Mouse (Mus musculus) cortical plate, adult 2 months (tissue): ENCODE data around the gene Agrp. TPM values are rescaled to one million over a fixed set of nuclear protein-coding genes. Genes with fewer than 3 reads are reported as not detected.
"Not testable (repeated sequence)": the region's sequence is repeated elsewhere in the genome, so short reads cannot be mapped to it uniquely, and the experiment has no call there.

Experiments used
- H3K27ac ChIP-seq: fragments of 200-500 bp; 2 replicates; pipeline ENCODE4 v1.5.1; 2012; ENCODE audit warnings: low read length, control low read depth, inconsistent platforms; ENCODE audit not compliant: insufficient read depth
- H3K4me1 ChIP-seq: fragments of 200-500 bp; 2 replicates; pipeline ENCODE4 v1.6.1; 2011; ENCODE audit warnings: low read length; ENCODE audit not compliant: control insufficient read depth, insufficient read depth
- H3K4me3 ChIP-seq: fragments of 200-500 bp; 2 replicates; pipeline ENCODE4 v1.5.1; 2011; ENCODE audit warnings: mild to moderate bottlenecking, low read length, control low read depth; ENCODE audit not compliant: insufficient read depth
- CTCF ChIP-seq: fragments of 200-500 bp; IDR thresholded peaks from 2 replicates; pipeline ENCODE4 v1.5.1; 2011; ENCODE audit warnings: mild to moderate bottlenecking, control low read depth, low read length; ENCODE audit not compliant: insufficient read depth; ENCODE audit errors: extremely low read depth
- POLR2A ChIP-seq: fragments of 200-500 bp; IDR thresholded peaks from 2 replicates; pipeline ENCODE4 v1.6.1; 2011; ENCODE audit warnings: mild to moderate bottlenecking, low read length, control low read depth; ENCODE audit not compliant: insufficient read depth; ENCODE audit errors: extremely low read depth
- polyA plus RNA-seq: library from polyadenylated mRNA; depleted of rRNA; stranded (reverse); fragments of >200 nt; gene quantifications from 2 replicates; pipeline ENCODE4 v1.2.3, GENCODE M21; 2012

Gene Agrp
- polyA plus RNA-seq, 1 experiment: 0.17 TPM

DNA sequence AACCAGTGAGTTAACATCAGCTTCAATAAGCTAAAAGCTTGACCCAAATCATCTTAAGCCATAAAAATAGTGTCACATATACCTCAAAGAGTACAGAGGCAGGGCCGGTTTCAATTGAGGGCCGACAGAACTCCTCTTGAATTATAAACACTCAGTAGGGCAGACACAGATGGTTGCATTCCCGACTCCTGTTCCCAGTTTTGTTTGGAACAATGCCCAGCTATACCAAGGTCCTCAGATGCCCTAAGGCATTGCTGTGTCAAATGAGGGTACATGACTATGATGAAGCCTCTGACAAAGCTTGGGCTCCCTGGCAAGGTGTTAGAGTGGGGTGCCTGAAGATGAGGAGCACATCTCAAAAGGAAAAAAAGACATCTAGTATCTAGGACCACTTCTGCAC, 61.7 kb downstream of the Agrp start:
- TF ChIP-seq POLR2A (no peak), CTCF (no peak)
- Histone ChIP-seq H3K27ac (no peak overlapping the region), H3K4me3 (no peak overlapping the region), H3K4me1 (no peaks in the 10 kb centered on the region)

- no peak overlapping the region for H3K27ac ChIP-seq
- H3K4me3 ChIP-seq: no peak overlapping the region
- no peak for TF ChIP-seq CTCF
- no peak for TF ChIP-seq POLR2A
- no peaks in the 10 kb centered on the region for H3K4me1 ChIP-seq
These were observed 62.5 kb downstream of the Agrp start for GRCm38 (mm10) chr8:105574741-105575140.

DNA sequence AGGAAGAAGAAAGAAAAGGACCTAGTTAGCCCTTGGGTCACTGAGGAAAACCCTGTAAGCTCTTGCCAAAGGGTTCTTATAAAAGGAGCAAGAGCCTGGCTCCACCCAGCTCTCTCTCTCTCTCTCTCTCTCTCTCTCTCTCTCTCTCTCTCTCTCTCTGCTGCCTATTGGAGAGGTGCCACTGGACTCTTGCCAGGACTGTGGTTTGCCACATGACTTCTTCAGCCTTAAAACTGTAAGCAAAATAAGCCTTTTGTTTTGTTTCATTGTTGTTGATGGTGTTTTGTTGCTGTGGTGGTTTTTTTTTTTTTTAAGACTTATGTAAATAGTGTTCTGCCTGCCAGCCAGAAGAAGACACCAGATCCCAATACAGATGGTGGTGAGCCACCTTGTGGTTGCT, 63.8 kb downstream of the Agrp start:
- Histone ChIP-seq H3K4me3 (no peak overlapping the region), H3K4me1 (no peaks in the 10 kb centered on the region)

DNA sequence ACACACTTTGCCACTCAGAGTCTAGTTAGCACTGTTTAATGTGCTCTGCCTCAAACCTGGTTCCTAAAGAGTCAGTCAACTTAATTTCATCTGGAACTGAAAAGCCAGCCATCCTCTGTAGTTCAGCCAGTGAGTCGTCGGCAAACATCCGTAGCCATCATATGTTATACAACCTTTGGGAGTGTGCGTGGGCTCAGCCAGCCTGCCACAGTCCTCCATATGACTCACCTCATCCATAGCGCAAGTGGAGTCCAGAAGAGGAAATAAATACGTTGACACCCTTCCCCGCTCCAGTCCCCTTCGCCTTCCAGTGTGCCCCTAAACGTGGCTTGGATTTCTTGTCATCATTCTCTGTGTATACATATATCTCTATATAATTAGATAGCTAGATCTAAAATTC, 65.4 kb downstream of the Agrp start:
- no peak for TF ChIP-seq POLR2A
- no peak for TF ChIP-seq CTCF
- H3K27ac ChIP-seq: no peak overlapping the region
- no peaks in the 10 kb centered on the region for H3K4me1 ChIP-seq
- no peak overlapping the region for H3K4me3 ChIP-seq

More for the DNA sequence above, 63.8 kb downstream of the Agrp start:
- no peak for TF ChIP-seq POLR2A
- TF ChIP-seq CTCF: no peak
- H3K27ac ChIP-seq: no peak overlapping the region

- Histone ChIP-seq H3K4me3 (peak overlapping the region; percentile 77), H3K27ac (no peak overlapping the region), H3K4me1 (peaks cover 7% of the 10 kb centered on the region; the same call in 1 of the 2 replicates)
- TF ChIP-seq POLR2A (no peak), CTCF (no peak)
These were observed 70.2 kb downstream of the Agrp start for GRCm38 (mm10) chr8:105566703-105567595.

DNA sequence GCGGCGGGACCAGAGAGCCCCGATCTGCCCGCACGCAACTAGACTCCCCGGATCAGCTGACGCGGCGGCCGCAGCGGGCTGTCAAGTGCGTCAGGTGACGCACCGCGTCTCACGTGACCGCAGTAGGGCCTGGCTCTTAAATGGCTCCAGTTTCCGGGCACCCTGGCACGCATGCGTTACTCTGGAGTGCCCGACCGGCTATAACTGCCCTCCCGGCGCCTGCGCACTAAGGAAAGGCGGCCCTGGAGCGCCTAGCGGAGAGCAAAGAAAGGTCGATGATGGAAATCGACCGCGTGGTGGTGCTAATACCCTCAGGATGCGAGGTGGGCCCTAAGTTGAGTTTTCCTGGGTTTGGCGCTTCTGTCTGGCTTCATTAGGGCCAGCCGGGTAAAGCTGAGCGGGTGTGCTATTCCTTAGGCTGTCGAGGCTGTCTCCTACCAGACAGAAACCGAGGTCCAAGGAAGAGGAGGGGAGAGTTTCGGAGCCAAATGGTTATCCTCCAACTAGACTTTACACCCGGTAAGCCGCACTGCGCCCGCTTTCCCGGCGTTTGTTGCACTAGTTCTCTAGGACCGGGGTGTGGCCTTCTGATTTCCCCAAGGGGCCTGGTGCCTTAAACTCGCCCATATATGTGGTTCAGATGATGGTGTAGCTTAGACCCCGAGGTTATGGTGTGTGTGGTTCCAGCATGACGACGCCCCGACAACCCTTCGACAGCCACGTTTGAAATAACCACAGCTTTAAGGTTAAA, 71.1 kb downstream of the Agrp start, which contains the start of gene Atp6v0d1:
TSS of gene Atp6v0d1 (minus strand) at position 96 of the 751 bp plus-strand sequence.
- Histone ChIP-seq H3K4me1 (peaks cover 7% of the 10 kb centered on the region; the same call in 1 of the 2 replicates), H3K4me3 (peak within 1 kb of the TSS; percentile 77), H3K27ac (peak within 1 kb of the TSS; percentile 32)
- TF ChIP-seq POLR2A: no peak; the same call in 1 of the 2 replicates
- TF ChIP-seq CTCF: peak; percentile 80

- H3K4me3 ChIP-seq: peak overlapping the region; percentile 77
- H3K4me1 ChIP-seq: peaks cover 7% of the 10 kb centered on the region; the same call in 1 of the 2 replicates
- no peak for TF ChIP-seq POLR2A
- no peak for TF ChIP-seq CTCF
These were observed 71.8 kb downstream of the Agrp start for GRCm38 (mm10) chr8:105565401-105565881.

DNA sequence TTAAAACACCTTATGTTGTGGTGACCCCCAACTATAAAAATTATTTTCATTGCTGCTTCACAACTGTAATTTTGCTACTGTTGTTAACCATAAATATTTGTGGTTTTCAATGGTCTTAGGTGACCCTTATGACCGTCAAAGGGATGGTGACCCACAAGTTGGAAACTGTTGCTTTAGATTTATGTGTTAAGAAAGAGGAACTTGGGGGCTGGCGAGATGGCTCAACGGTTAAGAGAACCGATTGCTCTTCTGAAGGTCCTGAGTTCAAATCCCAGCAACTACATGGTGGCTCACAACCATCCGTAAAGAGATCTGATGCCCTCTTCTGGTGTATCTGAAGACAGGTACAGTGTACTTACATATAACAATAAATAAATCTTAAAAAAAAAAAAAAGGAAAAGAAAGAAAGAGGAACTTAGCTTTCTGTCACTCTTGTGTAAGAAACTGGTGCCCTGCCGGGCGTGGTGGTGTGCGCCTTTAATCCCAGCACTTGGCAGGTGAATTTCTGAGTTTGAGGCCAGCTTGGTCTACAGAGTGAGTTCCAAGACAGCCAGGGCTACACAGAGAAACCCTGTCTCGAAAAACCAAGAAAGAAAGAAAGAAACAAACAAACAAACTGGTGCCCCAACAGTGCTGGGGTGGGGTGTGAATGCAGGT, 72.5 kb downstream of the Agrp start:
- peak overlapping the region; percentile 77 for H3K4me3 ChIP-seq
- H3K27ac ChIP-seq: not testable (repeated sequence)

More at GRCm38 (mm10) chr8:105565401-105565881, 71.8 kb downstream of the Agrp start:
- H3K27ac ChIP-seq: peak overlapping the region; percentile 32

DNA sequence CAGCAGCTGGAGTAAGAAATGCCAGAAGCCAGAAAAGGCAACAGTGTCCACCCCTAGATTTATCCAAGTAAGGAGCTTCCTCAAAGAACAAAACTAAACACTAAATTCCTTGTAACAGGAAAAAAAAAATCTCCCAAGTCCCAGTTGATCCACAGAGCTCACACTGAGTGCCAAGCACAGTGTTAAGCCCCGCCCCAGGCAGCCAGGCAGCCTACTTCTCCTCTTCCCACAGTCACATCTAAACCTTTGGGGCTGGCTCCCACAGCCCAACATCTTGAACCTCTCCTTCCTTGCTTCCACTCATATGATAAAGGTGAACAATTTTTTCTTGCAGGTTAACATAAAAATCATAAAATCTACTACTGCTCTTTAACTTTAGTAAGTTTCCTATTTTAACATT, 73.3 kb downstream of the Agrp start:
- TF ChIP-seq POLR2A (no peak), CTCF (no peak)
- H3K27ac ChIP-seq: no peak overlapping the region
- H3K4me3 ChIP-seq: no peak overlapping the region
- peaks cover 7% of the 10 kb centered on the region; the same call in 1 of the 2 replicates for H3K4me1 ChIP-seq

More for the DNA sequence above, 72.5 kb downstream of the Agrp start:
- not testable (repeated sequence) for H3K4me1 ChIP-seq
